Mouse (Mus musculus) ZHBTc4 (cell line): Measurements from ENCODE around the gene Rasgrp1.
A peak's percentile ranks its signal among the peaks of the same experiment; 100 is the strongest.

Experiments
- DNase-seq: peaks from one replicate; pipeline ENCODE4 v3.0.0-alpha.2; 2011; ENCODE audit warnings: low read depth, low spot score

The Rasgrp1 gene

GRCm38 (mm10) chr2:117250001-117250510 is 92.7 kb downstream of the Rasgrp1 start:
- DNase-seq: no peak

GRCm38 (mm10) chr2:117249255-117250000 is 93.4 kb downstream of the Rasgrp1 start, which contains the start of gene Fam98b:
Fam98b (plus strand) TSS chr2:117249739.
- DNase-seq: peak; percentile 97

- no peak for DNase-seq
Observed at GRCm38 (mm10) chr2:117241953-117242352, 100.8 kb downstream of the Rasgrp1 start.

GRCm38 (mm10) chr2:117231257-117231656 is 111.5 kb downstream of the Rasgrp1 start:
- peak; percentile 90 for DNase-seq

- DNase-seq: no peak
Observed at GRCm38 (mm10) chr2:117230261-117230660, 112.5 kb downstream of the Rasgrp1 start.
